Mouse (Mus musculus): ENCODE results near the gene Mtrex. TPM values are rescaled to one million over a fixed set of nuclear protein-coding genes. Genes with fewer than 3 reads are reported as not detected.

Gene Mtrex
- polyA plus RNA-seq, 1 experiment from 2014 or later = 90.9 TPM

DNA sequence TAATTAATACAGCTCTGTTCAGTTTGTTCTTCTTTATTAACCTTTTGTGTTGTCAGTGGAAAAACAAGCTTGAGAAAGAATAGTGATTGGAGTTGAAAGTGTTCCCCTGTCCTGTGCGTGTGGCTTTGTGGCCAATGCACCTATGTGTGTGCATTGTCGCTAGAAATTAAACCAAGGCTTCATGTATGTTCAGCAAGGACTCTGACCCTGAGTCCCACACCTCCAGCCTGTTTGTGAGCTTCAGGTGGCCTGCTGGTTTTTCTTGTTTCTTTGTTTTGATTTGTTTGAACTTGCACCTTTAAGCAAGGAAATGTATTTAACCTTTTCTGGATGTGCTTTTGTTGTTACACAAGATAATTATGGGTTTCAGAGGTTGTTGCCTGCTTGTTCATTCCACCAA is 97.6 kb downstream of the Mtrex start:
- Histone ChIP-seq H3K4me2 (no peak overlapping the region), H3K27me3 (replicated peaks; ENCODE audit: control insufficient read depth, insufficient read depth, low read length) (no peaks in the 10 kb centered on the region), H3K36me3 (ENCODE audit: control insufficient read depth, insufficient read depth, low read length) (no peaks in the 10 kb centered on the region), H3K9ac (ENCODE audit: low read depth, low read length) (no peak overlapping the region), H3K4me3 (ENCODE audit: low read depth, low read length) (no peak overlapping the region), H3K9me3 (ENCODE audit: control insufficient read depth, low read length) (no peaks in the 10 kb centered on the region), H3K27ac (ENCODE audit: low read depth, low read length) (no peak overlapping the region), H3K4me1 (replicated peaks; ENCODE audit: control insufficient read depth, insufficient read depth, low read length) (peaks cover 13% of the 10 kb centered on the region)
- ATAC-seq (replicated peaks; ENCODE audit: low FRiP score) = no peak
- DNase-seq (ENCODE audit: low spot score) = no peak
- 87% methylated on average over 2 of the region's 2 CpGs for WGBS

DNA sequence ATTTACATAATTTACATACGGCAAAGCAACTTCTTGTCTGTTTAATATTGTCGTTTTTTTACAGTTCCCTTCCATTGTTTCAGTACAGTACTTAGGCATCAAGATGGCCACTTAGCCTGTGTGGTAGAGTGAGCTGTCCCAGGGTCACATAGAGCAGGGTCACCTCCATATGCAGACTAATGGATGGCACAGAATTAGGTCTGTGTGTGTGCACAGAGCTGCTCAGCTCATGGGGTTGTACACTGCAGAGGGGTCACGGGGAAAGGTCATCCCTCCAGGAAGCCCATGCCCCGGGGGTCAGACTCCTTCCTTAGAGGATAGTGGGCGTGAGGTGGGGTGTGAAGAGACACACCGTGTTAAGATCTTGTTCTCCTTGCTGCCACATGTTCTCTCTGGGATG is 101.7 kb downstream of the Mtrex start:
- no peaks in the 10 kb centered on the region for H3K27me3 ChIP-seq (replicated peaks; ENCODE audit: control insufficient read depth, insufficient read depth, low read length)
- no peak for ATAC-seq (replicated peaks; ENCODE audit: low FRiP score)
- H3K4me1 ChIP-seq (replicated peaks; ENCODE audit: control insufficient read depth, insufficient read depth, low read length) = no peaks in the 10 kb centered on the region; the same call in 1 of the 2 replicates
- H3K27ac ChIP-seq (ENCODE audit: low read depth, low read length) = no peak overlapping the region
- H3K4me3 ChIP-seq (ENCODE audit: low read depth, low read length) = no peak overlapping the region
- DNase-seq (ENCODE audit: low spot score) = no peak
- 62% methylated on average over 6 of the region's 6 CpGs for WGBS
- no peak overlapping the region for H3K9ac ChIP-seq (ENCODE audit: low read depth, low read length)
- H3K4me2 ChIP-seq = no peak overlapping the region
- H3K36me3 ChIP-seq (ENCODE audit: control insufficient read depth, insufficient read depth, low read length) = no peaks in the 10 kb centered on the region
- no peaks in the 10 kb centered on the region for H3K9me3 ChIP-seq (ENCODE audit: control insufficient read depth, low read length)

DNA sequence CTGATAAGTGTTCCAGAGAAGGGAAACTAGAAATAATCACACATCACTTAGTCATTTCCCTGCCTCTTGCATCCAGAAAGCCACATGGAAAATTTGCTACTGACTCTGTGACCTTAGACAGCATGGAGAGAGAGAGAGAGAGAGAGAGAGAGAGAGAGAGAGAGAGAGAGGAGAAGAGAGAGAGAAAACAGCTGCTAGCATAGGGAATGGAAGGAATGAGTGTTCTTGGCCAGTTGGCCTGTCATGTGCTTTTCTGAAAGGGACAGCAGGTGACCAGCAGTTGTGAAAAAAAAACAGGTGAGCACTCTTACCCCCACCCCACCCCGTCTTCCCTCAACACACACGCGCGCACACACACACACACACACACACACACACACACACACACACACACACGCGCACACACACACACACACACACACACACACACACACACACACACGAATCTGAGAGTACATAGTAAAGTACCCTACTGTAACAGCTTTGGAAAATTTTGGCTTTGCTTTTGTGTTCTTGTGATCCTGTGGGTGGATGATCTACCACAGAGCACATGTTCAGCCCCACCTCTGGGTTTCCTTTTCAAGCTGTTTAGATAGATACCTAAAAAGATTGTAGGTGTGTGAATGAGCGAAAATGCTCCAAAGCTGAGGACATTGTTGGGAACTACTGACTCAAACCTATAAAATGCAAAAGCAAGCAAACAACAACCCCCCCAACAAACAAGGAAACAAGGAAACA is 103.1 kb downstream of the Mtrex start:
- 89% methylated on average over 6 of the region's 8 CpGs for WGBS
- Histone ChIP-seq H3K27me3 (replicated peaks; ENCODE audit: control insufficient read depth, insufficient read depth, low read length) (no peaks in the 10 kb centered on the region), H3K36me3 (ENCODE audit: control insufficient read depth, insufficient read depth, low read length) (no peaks in the 10 kb centered on the region), H3K4me2 (no peak overlapping the region), H3K27ac (ENCODE audit: low read depth, low read length) (no peak overlapping the region), H3K9ac (ENCODE audit: low read depth, low read length) (no peak overlapping the region), H3K4me3 (ENCODE audit: low read depth, low read length) (no peak overlapping the region), H3K9me3 (ENCODE audit: control insufficient read depth, low read length) (no peaks in the 10 kb centered on the region), H3K4me1 (replicated peaks; ENCODE audit: control insufficient read depth, insufficient read depth, low read length) (no peaks in the 10 kb centered on the region; the same call in 1 of the 2 replicates)
- DNase-seq (ENCODE audit: low spot score) (no peak), ATAC-seq (replicated peaks; ENCODE audit: low FRiP score) (0 out of 2 replicates have a peak, but pooled peaks have one; percentile 41)

DNA sequence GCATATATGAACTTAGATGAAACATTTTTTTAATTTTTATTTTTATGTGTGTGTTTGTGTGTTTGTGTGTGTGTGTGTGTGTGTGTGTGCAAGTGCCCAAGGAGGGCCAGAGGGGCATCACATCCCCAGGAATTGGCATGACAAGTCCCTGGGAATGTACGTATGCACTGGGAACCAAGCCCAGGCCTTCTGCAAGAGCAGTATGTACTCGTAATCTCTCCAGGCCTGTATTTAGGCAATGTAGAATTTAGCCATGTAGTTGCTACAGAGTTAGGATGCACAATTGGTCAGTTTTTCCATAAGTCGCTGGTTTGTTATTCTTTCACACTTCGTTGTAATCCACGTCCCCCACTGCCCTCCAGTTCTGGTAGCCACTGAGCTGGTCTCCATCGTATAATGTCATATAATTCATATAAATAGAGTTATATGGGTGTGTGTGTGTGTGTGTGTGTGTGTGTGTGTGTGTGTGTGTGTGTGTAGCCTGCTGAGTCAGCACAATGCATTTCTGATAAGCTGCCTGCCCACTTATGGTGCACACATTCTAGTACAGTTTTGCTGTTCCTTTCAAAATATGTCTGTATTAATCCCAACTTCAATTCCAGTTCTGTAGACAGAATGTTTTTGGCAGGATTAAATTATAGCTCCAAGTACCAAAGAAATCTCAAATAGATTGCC is 103.8 kb downstream of the Mtrex start:
- H3K9ac ChIP-seq (ENCODE audit: low read depth, low read length) = no peak overlapping the region
- 89% methylated on average over 6 of the region's 6 CpGs for WGBS
- H3K9me3 ChIP-seq (ENCODE audit: control insufficient read depth, low read length) = no peaks in the 10 kb centered on the region
- no peak overlapping the region for H3K4me2 ChIP-seq
- no peaks in the 10 kb centered on the region; the same call in 1 of the 2 replicates for H3K4me1 ChIP-seq (replicated peaks; ENCODE audit: control insufficient read depth, insufficient read depth, low read length)
- no peaks in the 10 kb centered on the region for H3K27me3 ChIP-seq (replicated peaks; ENCODE audit: control insufficient read depth, insufficient read depth, low read length)
- DNase-seq (ENCODE audit: low spot score) (no peak), ATAC-seq (replicated peaks; ENCODE audit: low FRiP score) (no peak)
- no peaks in the 10 kb centered on the region for H3K36me3 ChIP-seq (ENCODE audit: control insufficient read depth, insufficient read depth, low read length)
- H3K27ac ChIP-seq (ENCODE audit: low read depth, low read length) = no peak overlapping the region
- no peak overlapping the region for H3K4me3 ChIP-seq (ENCODE audit: low read depth, low read length)

DNA sequence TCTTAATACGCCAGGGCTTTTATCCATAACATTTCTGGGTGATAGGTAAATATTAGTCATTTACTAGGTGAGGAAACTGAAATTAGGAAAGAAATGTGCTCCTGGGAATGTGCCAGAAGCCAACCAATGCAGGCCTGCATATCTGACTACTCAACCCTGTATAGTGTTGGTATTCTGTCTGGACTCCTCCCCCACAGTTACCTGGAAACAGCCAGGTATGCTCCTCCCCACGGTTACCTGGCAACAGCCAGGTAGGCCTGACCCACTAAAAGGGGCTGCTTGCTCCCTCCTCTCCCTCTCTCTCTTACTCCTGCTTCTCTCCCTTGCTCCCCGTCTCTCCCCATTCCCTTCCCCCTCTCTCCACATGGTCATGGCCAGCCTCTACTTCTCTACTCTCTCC is 104.8 kb downstream of the Mtrex start:
- Histone ChIP-seq H3K9ac (ENCODE audit: low read depth, low read length) (no peak overlapping the region), H3K36me3 (ENCODE audit: control insufficient read depth, insufficient read depth, low read length) (no peaks in the 10 kb centered on the region), H3K4me2 (no peak overlapping the region), H3K27ac (ENCODE audit: low read depth, low read length) (no peak overlapping the region), H3K27me3 (replicated peaks; ENCODE audit: control insufficient read depth, insufficient read depth, low read length) (no peaks in the 10 kb centered on the region), H3K9me3 (ENCODE audit: control insufficient read depth, low read length) (no peaks in the 10 kb centered on the region), H3K4me3 (ENCODE audit: low read depth, low read length) (no peak overlapping the region), H3K4me1 (replicated peaks; ENCODE audit: control insufficient read depth, insufficient read depth, low read length) (no peaks in the 10 kb centered on the region; the same call in 1 of the 2 replicates)
- no peak for ATAC-seq (replicated peaks; ENCODE audit: low FRiP score)
- 69% methylated on average over 3 of the region's 3 CpGs for WGBS
- no peak for DNase-seq (ENCODE audit: low spot score)

DNA sequence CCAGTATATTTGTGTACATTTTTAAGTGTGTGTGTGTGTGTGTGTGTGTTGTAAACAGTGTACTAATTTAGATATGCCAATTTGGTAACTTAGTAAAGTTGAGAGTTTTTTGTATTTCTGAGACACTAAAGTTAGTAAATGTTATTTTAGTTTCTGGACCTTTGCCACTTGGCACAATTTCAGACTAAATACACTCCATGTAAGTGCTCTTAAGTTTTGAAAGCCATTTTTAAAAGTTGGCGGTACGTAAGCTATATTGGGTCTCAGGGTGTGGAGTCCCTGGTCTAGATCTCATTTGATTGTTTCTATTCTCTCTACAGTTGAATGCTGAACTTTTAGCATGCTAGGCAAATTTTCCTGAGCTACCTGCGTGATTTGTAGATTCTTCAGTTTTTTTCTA is 109.1 kb downstream of the Mtrex start:
- no peaks in the 10 kb centered on the region for H3K9me3 ChIP-seq (ENCODE audit: control insufficient read depth, low read length)
- no peaks in the 10 kb centered on the region for H3K36me3 ChIP-seq (ENCODE audit: control insufficient read depth, insufficient read depth, low read length)
- no peak for ATAC-seq (replicated peaks; ENCODE audit: low FRiP score)
- no peaks in the 10 kb centered on the region for H3K27me3 ChIP-seq (replicated peaks; ENCODE audit: control insufficient read depth, insufficient read depth, low read length)
- WGBS = 90% methylated on average over 3 of the region's 3 CpGs
- H3K4me3 ChIP-seq (ENCODE audit: low read depth, low read length) = no peak overlapping the region
- peaks cover 7% of the 10 kb centered on the region; the same call in 1 of the 2 replicates for H3K4me1 ChIP-seq (replicated peaks; ENCODE audit: control insufficient read depth, insufficient read depth, low read length)
- H3K27ac ChIP-seq (ENCODE audit: low read depth, low read length) = no peak overlapping the region
- no peak overlapping the region for H3K4me2 ChIP-seq
- H3K9ac ChIP-seq (ENCODE audit: low read depth, low read length) = no peak overlapping the region
- no peak for DNase-seq (ENCODE audit: low spot score)

Other genes with a start within 250 kb of the Mtrex start
- 27.4 and 29.1 TPM in 2 replicates for gene Plpp1, start 126.6 kb downstream of the Mtrex start, polyA plus RNA-seq (2014; fragmentation: Nextera tagmentation; extraction: Ambion mirVana)
- gene Dhx29, start 56 bp upstream of the Mtrex start, polyA plus RNA-seq (2014; fragmentation: Nextera tagmentation; extraction: Ambion mirVana) = 19.4 and 23.1 TPM in 2 replicates
- 0.08 TPM in 1 of 2 replicates, not detected in the other for gene Ccno, start 60.4 kb upstream of the Mtrex start, polyA plus RNA-seq (2014; fragmentation: Nextera tagmentation; extraction: Ambion mirVana)
- gene Mcidas, start 66.4 kb upstream of the Mtrex start, polyA plus RNA-seq (2014; fragmentation: Nextera tagmentation; extraction: Ambion mirVana) = not detected in 2 replicates
- gene Cdc20b, start 107.7 kb upstream of the Mtrex start, polyA plus RNA-seq (2014; fragmentation: Nextera tagmentation; extraction: Ambion mirVana) = not detected in 2 replicates
- 43.0 and 43.4 TPM in 2 replicates for gene Gpx8, start 119.0 kb upstream of the Mtrex start, polyA plus RNA-seq (2014; fragmentation: Nextera tagmentation; extraction: Ambion mirVana)
- gene Gzma, start 173.6 kb upstream of the Mtrex start, polyA plus RNA-seq (2014; fragmentation: Nextera tagmentation; extraction: Ambion mirVana) = not detected in 2 replicates

Measured in liver, embryonic 11.5 days (tissue).